Mouse (Mus musculus) bone marrow macrophage, adult 2 months (primary cell): ENCODE results near the gene 4933400A11Rik.

Source experiments
- CTCF ChIP-seq: IDR thresholded peaks from 2 replicates; pipeline ENCODE4 v1.5.1; 2012; ENCODE audit warnings: low read depth, mild to moderate bottlenecking, low read length, moderate library complexity
- POLR2A ChIP-seq: IDR thresholded peaks from 2 replicates; pipeline ENCODE4 v1.6.1; 2012; ENCODE audit warnings: mild to moderate bottlenecking, low read depth, low read length, borderline replicate concordance

DNA sequence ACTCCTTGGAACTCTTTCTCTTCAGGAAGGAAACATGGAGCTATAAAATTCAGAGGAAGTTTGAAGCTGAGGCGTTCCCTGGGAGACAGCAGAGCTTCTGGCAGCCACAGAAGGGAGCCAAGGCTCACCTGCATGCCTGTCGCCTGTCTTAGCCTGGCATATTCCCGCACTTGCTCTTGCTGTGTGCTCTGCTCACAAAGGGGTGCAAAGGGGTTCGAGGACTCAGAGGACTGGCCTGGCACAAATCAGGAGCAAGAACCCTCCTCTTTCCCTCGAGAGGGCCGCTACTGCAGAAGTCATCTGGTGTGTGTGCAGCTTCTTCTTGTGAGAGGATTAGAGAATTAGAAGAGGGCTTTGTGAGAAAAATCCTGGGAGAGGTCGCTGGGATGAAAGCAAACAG is 48.3 kb upstream of the 4933400A11Rik start:
- TF ChIP-seq CTCF (no peak), POLR2A (no peak)
